Mouse (Mus musculus): ENCODE measurements around the gene Pcyt2.

- TF ChIP-seq CTCF (conservative IDR thresholded peaks at IDR 0.05; ENCODE audit: insufficient read depth, insufficient read length, low read depth, low read length) = no peak
- TF ChIP-seq POLR2A (IDR thresholded peaks at IDR 0.05; ENCODE audit: low read depth, low read length) = no peak
Observed at GRCm38 (mm10) chr11:120610477-120611046, 7.2 kb downstream of the Pcyt2 start.
